Mouse (Mus musculus) adrenal gland, postnatal 14 days (tissue): ENCODE measurements around the gene Gsx1. TPM values are rescaled to one million over a fixed set of nuclear protein-coding genes. Genes with fewer than 3 reads are reported as not detected.

Experiments
- DNase-seq: peaks from one replicate; pipeline ENCODE4 v3.0.0; 2021; ENCODE audit warnings: mixed read lengths
- total RNA-seq: library from RNA; stranded (reverse); gene quantifications from 2 replicates; pipeline ENCODE4 v1.2.3, GENCODE M21; 2021

Gene Gsx1
- total RNA-seq, 1 experiment from 2014 or later = not detected

DNA sequence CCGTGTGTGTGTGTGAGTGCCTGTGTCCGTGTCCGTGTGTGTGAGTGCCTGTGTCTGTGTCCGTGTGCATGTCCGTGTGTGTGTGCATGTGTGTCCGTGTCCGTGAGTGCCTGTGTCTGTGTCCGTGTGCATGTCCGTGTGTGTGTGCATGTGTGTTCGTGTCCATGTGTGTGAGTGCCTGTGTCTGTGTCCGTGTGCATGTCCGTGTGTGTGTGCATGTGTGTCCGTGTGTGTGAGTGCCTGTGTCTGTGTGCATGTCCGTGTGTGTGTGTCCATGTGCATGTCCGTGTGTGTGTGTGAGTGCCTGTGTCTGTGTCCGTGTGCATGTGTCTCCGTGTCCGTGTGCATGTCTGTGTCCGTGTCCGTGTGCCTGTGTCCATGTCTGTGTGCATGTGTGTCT, 19.4 kb downstream of the Gsx1 start:
- DNase-seq = no peak

- DNase-seq = no peak
Observed at GRCm38 (mm10) chr5:147208471-147208870, 20.0 kb downstream of the Gsx1 start.

GRCm38 (mm10) chr5:147227354-147228112, 39.0 kb downstream of the Gsx1 start:
- DNase-seq = peak; percentile 93

GRCm38 (mm10) chr5:147235406-147236309, 47.2 kb downstream of the Gsx1 start:
- DNase-seq = no peak

Other genes with a start within 250 kb of the Gsx1 start
- 32.3 and 34.8 TPM in 2 replicates for gene Gtf3a, start 240.0 kb upstream of the Gsx1 start, total RNA-seq
- gene Mtif3, start 224.9 kb upstream of the Gsx1 start, total RNA-seq = 28.5 and 31.7 TPM in 2 replicates
- 18.5 and 18.8 TPM in 2 replicates for gene Lnx2, start 112.1 kb upstream of the Gsx1 start, total RNA-seq
- gene Polr1d, start 111.6 kb upstream of the Gsx1 start, total RNA-seq = 137 and 144 TPM in 2 replicates
- not detected in 2 replicates for gene Pdx1, start 81.3 kb downstream of the Gsx1 start, total RNA-seq
- gene Cdx2, start 118.6 kb downstream of the Gsx1 start, total RNA-seq = not detected in 2 replicates
- gene Urad, start 133.7 kb downstream of the Gsx1 start, total RNA-seq = 1.2 and 12.9 TPM in 2 replicates
- gene Flt3, start 211.8 kb downstream of the Gsx1 start, total RNA-seq = 0.07 and 0.94 TPM in 2 replicates
- 102 and 110 TPM in 2 replicates for gene Pan3, start 241.5 kb downstream of the Gsx1 start, total RNA-seq